Mouse (Mus musculus): ENCODE data around the gene 4932438H23Rik.

The 4932438H23Rik gene

DNA sequence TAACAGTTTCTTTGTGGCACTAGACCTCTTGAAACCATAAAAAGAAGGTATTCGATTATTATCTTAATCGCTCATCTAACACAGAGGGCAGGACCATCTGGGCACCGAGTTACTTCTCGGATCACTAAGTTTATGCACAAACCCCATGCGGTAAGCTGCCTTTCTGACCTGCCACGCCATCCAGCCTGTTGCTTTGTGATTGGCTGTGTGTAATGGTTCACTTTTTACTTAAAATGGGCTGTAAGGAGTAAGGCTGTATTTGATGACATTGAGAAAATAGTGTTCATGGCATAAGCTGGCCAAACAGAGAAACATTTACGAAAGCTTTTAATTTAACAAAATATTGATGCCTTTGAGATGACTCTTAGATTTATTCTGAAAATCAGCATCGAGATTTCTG is at the start of gene 4932438H23Rik:
TSS of gene 4932438H23Rik (minus strand) at position 101 of the 400 bp plus-strand sequence.
- DNase-seq = no peak

GRCm38 (mm10) chr16:91140991-91141630 is 46.2 kb upstream of the 4932438H23Rik start:
- DNase-seq = no peak

GRCm38 (mm10) chr16:91140457-91140856 is 45.5 kb upstream of the 4932438H23Rik start:
- DNase-seq = peak; percentile 67 to 75

- DNase-seq = peak in 1 of 2 experiments; percentile 15
These were observed 45.1 kb upstream of the 4932438H23Rik start for GRCm38 (mm10) chr16:91140056-91140455.

DNA sequence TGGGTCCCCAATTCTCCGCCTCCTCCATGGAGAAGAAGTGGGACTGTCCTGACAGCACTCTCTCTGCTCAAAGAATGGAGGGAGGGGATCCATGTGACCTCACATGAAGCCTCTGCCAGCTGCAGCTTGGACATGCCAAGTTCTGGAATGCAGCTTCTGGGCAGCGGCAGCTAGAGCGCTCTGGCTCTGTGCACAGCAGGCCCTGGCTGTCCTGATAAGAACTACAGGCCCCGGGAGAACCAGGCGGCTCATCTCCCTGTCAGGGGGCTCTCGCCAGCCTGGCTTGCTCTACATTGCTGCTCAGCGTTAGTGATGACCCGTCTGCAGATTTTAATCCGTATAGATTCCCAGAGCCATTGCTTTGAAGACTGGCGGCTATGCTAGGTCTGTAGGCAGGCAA is 44.6 kb upstream of the 4932438H23Rik start:
- DNase-seq = peak; percentile 39 to 58

- no peak for DNase-seq
These were observed 43.8 kb upstream of the 4932438H23Rik start for GRCm38 (mm10) chr16:91138736-91139135.

DNA sequence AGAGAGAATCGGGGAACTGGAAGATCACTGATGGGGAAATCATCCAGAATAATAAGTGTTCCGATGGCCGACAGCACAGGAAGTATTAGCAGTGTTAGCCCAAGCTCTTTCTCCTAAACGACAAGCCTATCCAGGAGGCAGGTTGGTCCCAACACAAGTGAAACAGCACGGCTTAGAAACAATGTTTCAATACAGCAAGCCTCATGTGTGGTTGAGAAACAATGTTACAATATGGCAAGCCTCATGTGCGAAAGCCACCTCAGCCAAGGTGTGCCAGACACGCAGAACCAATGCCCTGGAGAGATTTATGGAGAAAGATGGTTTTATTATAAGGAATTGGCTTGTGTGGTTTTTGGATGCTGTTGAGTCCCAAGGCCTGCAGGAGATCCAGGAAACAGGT is 43.2 kb upstream of the 4932438H23Rik start:
- no peak for DNase-seq

- no peak for DNase-seq
These were observed 41.7 kb upstream of the 4932438H23Rik start for GRCm38 (mm10) chr16:91136607-91137006.

- no peak for DNase-seq
These were observed 35.0 kb upstream of the 4932438H23Rik start for GRCm38 (mm10) chr16:91129916-91130315.

DNA sequence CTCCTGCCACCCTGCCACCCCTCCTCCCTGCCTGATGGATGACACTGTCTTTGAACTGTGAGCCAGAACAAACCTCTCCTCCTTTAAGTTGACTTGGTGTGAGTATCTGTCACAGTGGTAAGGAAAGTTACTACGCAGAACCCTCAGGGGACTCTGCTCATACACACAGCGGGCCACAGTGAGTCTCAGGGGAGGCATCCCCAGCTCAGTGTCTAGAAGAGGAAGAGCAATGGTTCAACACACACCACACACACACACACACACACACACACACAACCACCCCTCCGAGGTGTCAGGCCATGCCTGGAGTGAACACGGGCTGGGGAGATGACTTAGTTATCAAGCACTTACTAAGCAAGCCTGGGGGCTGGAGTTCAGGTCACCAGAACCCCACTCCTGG is 33.5 kb upstream of the 4932438H23Rik start:
- DNase-seq = no peak

GRCm38 (mm10) chr16:91126734-91127524 is 32.0 kb upstream of the 4932438H23Rik start:
- no peak for DNase-seq

DNA sequence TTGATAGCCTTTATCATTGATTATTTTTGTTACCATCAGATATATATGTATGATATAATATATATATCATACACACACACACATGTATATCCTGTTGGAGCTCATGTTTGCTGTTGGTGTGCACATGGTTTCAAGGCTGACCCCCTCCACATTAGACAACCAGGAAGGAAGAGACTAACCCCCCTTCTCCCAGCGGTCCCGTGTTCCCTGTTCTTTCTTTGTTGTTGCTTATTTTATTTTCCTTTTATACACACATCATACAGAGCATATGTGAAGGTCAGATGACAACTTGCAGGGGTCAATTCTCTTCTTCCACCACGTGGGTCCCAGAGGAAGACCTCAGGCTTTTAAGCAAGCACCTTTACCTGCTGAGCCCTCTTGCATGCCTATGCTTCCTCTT is 29.3 kb upstream of the 4932438H23Rik start:
- DNase-seq = no peak

GRCm38 (mm10) chr16:91123821-91124220 is 28.9 kb upstream of the 4932438H23Rik start:
- no peak for DNase-seq

GRCm38 (mm10) chr16:91119879-91120278 is 25.0 kb upstream of the 4932438H23Rik start:
- DNase-seq = no peak

DNA sequence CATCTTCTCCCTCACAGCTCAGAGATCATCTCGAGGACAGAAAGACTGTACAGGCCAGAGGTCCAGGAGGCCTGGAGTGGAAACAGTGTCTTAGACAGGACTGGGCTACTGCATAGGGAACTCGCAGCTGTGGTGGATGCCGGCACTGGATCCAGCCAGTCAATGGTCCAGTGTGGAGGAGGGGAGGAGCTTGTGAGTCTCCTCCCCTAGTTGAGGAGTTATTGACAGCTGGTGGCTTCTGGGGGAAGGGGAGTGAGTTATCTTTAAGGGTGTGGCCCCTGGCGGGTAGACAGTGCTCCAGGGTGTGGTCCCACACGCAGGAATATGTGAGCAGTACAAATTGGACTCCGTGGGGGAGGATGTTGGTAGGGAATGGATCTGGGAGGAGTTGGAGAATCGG is 21.8 kb upstream of the 4932438H23Rik start:
- DNase-seq = no peak

GRCm38 (mm10) chr16:91116006-91116405 is 21.1 kb upstream of the 4932438H23Rik start:
- no peak for DNase-seq

- peak in 1 of 2 experiments; percentile 17 for DNase-seq
These were observed 16.1 kb upstream of the 4932438H23Rik start for GRCm38 (mm10) chr16:91110999-91111535.

- peak in 1 of 2 experiments; percentile 31 for DNase-seq
These were observed 12.7 kb upstream of the 4932438H23Rik start for GRCm38 (mm10) chr16:91107608-91108007.

- no peak for DNase-seq
These were observed 10.6 kb upstream of the 4932438H23Rik start for GRCm38 (mm10) chr16:91105481-91106051.

- no peak for DNase-seq
These were observed 10.0 kb upstream of the 4932438H23Rik start for GRCm38 (mm10) chr16:91104821-91105480.

- DNase-seq = no peak
These were observed 8.5 kb upstream of the 4932438H23Rik start for GRCm38 (mm10) chr16:91103386-91103785.

GRCm38 (mm10) chr16:91100484-91100883 is 5.6 kb upstream of the 4932438H23Rik start:
- no peak for DNase-seq
